8 mouse cellular contexts compared by ENCODE assay signal in genomic region chr16:23127673-23128375, GRCm38 (mm10). TPM values are rescaled to one million over a fixed set of nuclear protein-coding genes. Genes with fewer than 3 reads are reported as not detected.
DNase-seq lines count a peak whose midpoint lies in the region; ATAC-seq and TF ChIP-seq lines count a peak whose summit lies in the region.

Gene Rfc4, minus strand, starts transcription at chr16:23127737.

- under 1% methylated on average over 51 of the region's 51 CpGs for WGBS in bone marrow, adult 2 months
- under 1% methylated on average over 50 of the region's 51 CpGs for WGBS in embryonic facial prominence, embryonic 14.5 days
- WGBS in kidney, embryonic 14.5 days: under 1% methylated on average over 50 of the region's 51 CpGs
- WGBS in limb, embryonic 15.5 days: under 1% methylated on average over 51 of the region's 51 CpGs
- WGBS in midbrain, postnatal 0 days: under 1% methylated on average over 51 of the region's 51 CpGs

- peak within 1 kb of the TSS; percentile 96 for H3K9ac ChIP-seq in embryonic facial prominence, embryonic 14.5 days (ENCODE audit: low read depth, low read length)
- peak within 1 kb of the TSS; percentile 66 for H3K9ac ChIP-seq in kidney, embryonic 14.5 days (ENCODE audit: low read depth, low read length)
- H3K9ac ChIP-seq in limb, embryonic 15.5 days: peak within 1 kb of the TSS; percentile 94
- H3K9ac ChIP-seq in midbrain, postnatal 0 days (replicated peaks; ENCODE audit: low read length, poor library complexity, severe bottlenecking): peak within 1 kb of the TSS; percentile 90

- peak within 1 kb of the TSS; percentile 87 for H3K4me2 ChIP-seq in embryonic facial prominence, embryonic 14.5 days (ENCODE audit: low read depth, low read length)
- peak within 1 kb of the TSS; percentile 85 for H3K4me2 ChIP-seq in kidney, embryonic 14.5 days (replicated peaks; ENCODE audit: low read depth, low read length)
- peak within 1 kb of the TSS; percentile 81 for H3K4me2 ChIP-seq in limb, embryonic 15.5 days
- H3K4me2 ChIP-seq in midbrain, postnatal 0 days (ENCODE audit: low read depth, low read length, poor library complexity, severe bottlenecking): peak within 1 kb of the TSS; percentile 89

- H3K27me3 ChIP-seq in embryonic facial prominence, embryonic 14.5 days (replicated peaks; ENCODE audit: control insufficient read depth, insufficient read depth, low read length): no peaks in the 10 kb centered on the region
- H3K27me3 ChIP-seq in kidney, embryonic 14.5 days (ENCODE audit: control insufficient read depth, insufficient read depth, low read length): no peaks in the 10 kb centered on the region
- H3K27me3 ChIP-seq in limb, embryonic 15.5 days: no peaks in the 10 kb centered on the region
- H3K27me3 ChIP-seq in midbrain, postnatal 0 days (ENCODE audit: insufficient read depth, low read length): no peaks in the 10 kb centered on the region

- peak within 1 kb of the TSS; percentile 98 for H3K27ac ChIP-seq in bone marrow, adult 2 months (ENCODE audit: control insufficient read depth, insufficient read depth, low read depth, low read length, poor library complexity)
- peak within 1 kb of the TSS; percentile 98 for H3K27ac ChIP-seq in embryonic facial prominence, embryonic 14.5 days (replicated peaks; ENCODE audit: low read depth, low read length)
- peak within 1 kb of the TSS; percentile 89 for H3K27ac ChIP-seq in kidney, embryonic 14.5 days (ENCODE audit: low read depth, low read length)
- peak within 1 kb of the TSS; percentile 99 for H3K27ac ChIP-seq in limb, embryonic 15.5 days
- H3K27ac ChIP-seq in midbrain, postnatal 0 days (ENCODE audit: low read depth, low read length): peak within 1 kb of the TSS; percentile 99

- peak; percentile 94 for ATAC-seq in embryonic facial prominence, embryonic 14.5 days (ENCODE audit: low read depth)
- peak; percentile 94 for ATAC-seq in kidney, embryonic 14.5 days (ENCODE audit: low FRiP score, low TSS enrichment)
- ATAC-seq in limb, embryonic 15.5 days (ENCODE audit: insufficient number of reproducible peaks, low FRiP score, low TSS enrichment, low read depth): peak; percentile 88
- ATAC-seq in midbrain, postnatal 0 days (ENCODE audit: low FRiP score): peak; percentile 96

- no peaks in the 10 kb centered on the region for H3K9me3 ChIP-seq in embryonic facial prominence, embryonic 14.5 days (ENCODE audit: control insufficient read depth, low read length)
- H3K9me3 ChIP-seq in kidney, embryonic 14.5 days (ENCODE audit: control insufficient read depth, low read length): no peaks in the 10 kb centered on the region
- no peaks in the 10 kb centered on the region for H3K9me3 ChIP-seq in limb, embryonic 15.5 days
- no peaks in the 10 kb centered on the region for H3K9me3 ChIP-seq in midbrain, postnatal 0 days (ENCODE audit: low read length)

- TF ChIP-seq POLR2A in bone marrow, adult 2 months (IDR thresholded peaks at IDR 0.05; ENCODE audit: borderline replicate concordance, control insufficient read depth, low read depth, low read length): peak; percentile 79; the same call in 1 of the 2 replicates

- peak; percentile 91 for DNase-seq in 416B (ENCODE audit: low read depth)
- peak; percentile 94 for DNase-seq in embryonic facial prominence, embryonic 14.5 days (ENCODE audit: low spot score)
- peak; percentile 91 to 92 for DNase-seq in heart, adult 9 months (ENCODE audit: low spot score in 2 of 2)
- peak; percentile 94 for DNase-seq in midbrain, postnatal 0 days (ENCODE audit: low spot score)
- peak; percentile 88 to 94 for DNase-seq in spleen, postnatal 10 days (ENCODE audit: low spot score in 2 of 2)

- TF ChIP-seq CTCF in bone marrow, adult 2 months (IDR thresholded peaks at IDR 0.05; ENCODE audit: control insufficient read depth, insufficient read depth, low read length): no peak
- peak; percentile 70 for TF ChIP-seq CTCF in midbrain, postnatal 0 days (IDR thresholded peaks at IDR 0.05)

- H3K36me3 ChIP-seq in embryonic facial prominence, embryonic 14.5 days (ENCODE audit: control insufficient read depth, insufficient read depth, low read length): peaks cover 14% of the 10 kb centered on the region
- H3K36me3 ChIP-seq in kidney, embryonic 14.5 days (ENCODE audit: control insufficient read depth, insufficient read depth, low read length): peaks cover 10% of the 10 kb centered on the region; the same call in 1 of the 2 replicates
- peaks cover 14% of the 10 kb centered on the region for H3K36me3 ChIP-seq in limb, embryonic 15.5 days
- H3K36me3 ChIP-seq in midbrain, postnatal 0 days (ENCODE audit: insufficient read depth, low read length): no peaks in the 10 kb centered on the region

- peaks cover 1% of the 10 kb centered on the region; the same call in 1 of the 2 replicates for H3K4me1 ChIP-seq in bone marrow, adult 2 months (ENCODE audit: control insufficient read depth, insufficient read depth, low read length)
- H3K4me1 ChIP-seq in embryonic facial prominence, embryonic 14.5 days (ENCODE audit: control insufficient read depth, insufficient read depth, low read length): peaks cover 11% of the 10 kb centered on the region; the same call in 1 of the 2 replicates
- peaks cover 13% of the 10 kb centered on the region for H3K4me1 ChIP-seq in kidney, embryonic 14.5 days (ENCODE audit: control insufficient read depth, insufficient read depth, low read length)
- H3K4me1 ChIP-seq in limb, embryonic 15.5 days: peaks cover 15% of the 10 kb centered on the region
- peaks cover 8% of the 10 kb centered on the region; the same call in 1 of the 2 replicates for H3K4me1 ChIP-seq in midbrain, postnatal 0 days (ENCODE audit: insufficient read depth, low read length)

- peak within 1 kb of the TSS; percentile 86 for H3K4me3 ChIP-seq in bone marrow, adult 2 months (replicated peaks; ENCODE audit: control insufficient read depth, low read depth, low read length)
- peak within 1 kb of the TSS; percentile 83 for H3K4me3 ChIP-seq in embryonic facial prominence, embryonic 14.5 days (ENCODE audit: low read depth, low read length)
- H3K4me3 ChIP-seq in kidney, embryonic 14.5 days (ENCODE audit: low read length): peak within 1 kb of the TSS; percentile 62
- H3K4me3 ChIP-seq in limb, embryonic 15.5 days: peak within 1 kb of the TSS; percentile 82
- H3K4me3 ChIP-seq in midbrain, postnatal 0 days (ENCODE audit: low read depth, low read length): peak within 1 kb of the TSS; percentile 69

RNA-seq across cellular contexts. Expression of gene Rfc4, which starts in this region (rescaled TPM):
- polyA plus RNA-seq in bone marrow, adult 2 months (2011; ENCODE audit: insufficient read depth, insufficient read length, low replicate concordance, missing spikeins): 35.1 and 55.1 TPM in 2 replicates
- polyA plus RNA-seq in embryonic facial prominence, embryonic 14.5 days (2014; fragmentation: Nextera tagmentation; extraction: Ambion mirVana): 89.8 and 97.4 TPM in 2 replicates
- polyA plus RNA-seq in kidney, embryonic 14.5 days (2014; fragmentation: Nextera tagmentation; extraction: Ambion mirVana): 146 and 188 TPM in 2 replicates
- polyA plus RNA-seq in limb, embryonic 15.5 days (2015; fragmentation: Nextera tagmentation; extraction: Ambion mirVana): 75.9 and 87.0 TPM in 2 replicates
- total RNA-seq in midbrain, postnatal 0 days (2014; rRNA removed): 8.6 and 10.0 TPM in 2 replicates
- 20.4 and 22.6 TPM in 2 replicates for polyA plus RNA-seq in midbrain, postnatal 0 days (2015; fragmentation: Nextera tagmentation; extraction: Ambion mirVana)

Comparison
In these comparisons a context has a peak if more than half of its experiments do, and no peak if none do; other contexts are left out.
1. Peak in every context shown above with its lines: DNase-seq, ATAC-seq, H3K4me3 ChIP-seq and H3K27ac ChIP-seq.